Comparison of ENCODE assay signal across 10 mouse cellular contexts in the genomic region with DNA sequence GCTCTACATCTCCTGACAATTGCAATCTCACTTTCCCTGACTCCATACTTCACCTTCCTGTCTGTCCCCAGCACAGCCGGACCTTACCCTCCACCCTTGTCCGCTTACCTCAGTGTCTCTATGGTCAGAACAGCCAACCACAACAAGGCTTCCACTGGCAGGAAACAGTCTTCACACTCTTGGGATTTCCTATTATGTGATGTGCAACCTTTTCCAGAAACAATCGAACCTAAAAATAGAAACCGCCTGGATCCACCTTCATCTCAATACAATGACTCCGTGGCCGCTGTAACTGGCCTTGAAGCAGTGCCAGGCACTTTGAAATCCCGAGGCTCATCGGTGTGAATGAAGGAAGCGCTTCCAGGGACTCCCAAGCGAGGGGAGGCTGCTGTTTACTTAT.
DNase-seq lines count a peak whose midpoint lies in the region; ATAC-seq and TF ChIP-seq lines count a peak whose summit lies in the region.
"Had no signal": no experiment of that assay in that cellular context is flagged by ENCODE, and none has a peak within 500 bp of the region (broad histone marks: within the 10 kb centered on the region; RNA-seq: fewer than 3 reads in every experiment).

No protein-coding gene starts in this region.

- ATAC-seq in hindbrain, postnatal 0 days, result no peak
- no peak for ATAC-seq in hindbrain, embryonic 12.5 days (ENCODE audit: low FRiP score)
- peak; percentile 82 for ATAC-seq in lung, postnatal 0 days
- ATAC-seq: CD4-positive, CD25-positive, alpha-beta regulatory T cell, adult 4 months; forebrain, postnatal 0 days had no signal

- WGBS in hindbrain, postnatal 0 days, result 29% methylated on average over 10 of the region's 10 CpGs
- WGBS in hindbrain, embryonic 12.5 days, result 39% methylated on average over 10 of the region's 10 CpGs
- 24% methylated on average over 10 of the region's 10 CpGs for WGBS in lung, postnatal 0 days
- 31% methylated on average over 10 of the region's 10 CpGs for WGBS in thymus, adult 2 months

- no peak for TF ChIP-seq POLR2A in thymus, adult 2 months (IDR thresholded peaks at IDR 0.05; ENCODE audit: control insufficient read depth, extremely low read depth, insufficient read depth, low read length, poor library complexity)

- no peak overlapping the region for H3K9ac ChIP-seq in hindbrain, postnatal 0 days (replicated peaks; ENCODE audit: low read length)
- H3K9ac ChIP-seq in hindbrain, embryonic 12.5 days, result no peak overlapping the region
- no peak overlapping the region for H3K9ac ChIP-seq in lung, postnatal 0 days (replicated peaks; ENCODE audit: low read depth)
- H3K9ac ChIP-seq: forebrain, postnatal 0 days had no signal

- TF ChIP-seq CTCF in hindbrain, postnatal 0 days (IDR thresholded peaks at IDR 0.05; ENCODE audit: low read depth), result no peak
- no peak for TF ChIP-seq CTCF in lung, postnatal 0 days (IDR thresholded peaks at IDR 0.05)
- TF ChIP-seq CTCF in thymus, adult 2 months (IDR thresholded peaks at IDR 0.05; ENCODE audit: borderline replicate concordance, control insufficient read depth, extremely low read depth, insufficient read depth, low read length, poor library complexity), result no peak

- H3K27ac ChIP-seq in hindbrain, postnatal 0 days, result no peak overlapping the region
- no peak overlapping the region for H3K27ac ChIP-seq in hindbrain, embryonic 12.5 days
- H3K27ac ChIP-seq in lung, postnatal 0 days (ENCODE audit: low read length), result no peak overlapping the region
- no peak overlapping the region for H3K27ac ChIP-seq in thymus, adult 2 months (ENCODE audit: control insufficient read depth, insufficient read depth, low read length)

- no peaks in the 10 kb centered on the region for H3K4me1 ChIP-seq in hindbrain, postnatal 0 days (ENCODE audit: insufficient read depth, low read length)
- H3K4me1 ChIP-seq in hindbrain, embryonic 12.5 days, result peaks cover 3% of the 10 kb centered on the region; the same call in 1 of the 2 replicates
- H3K4me1 ChIP-seq in lung, postnatal 0 days (ENCODE audit: insufficient read depth, low read depth, low read length), result no peaks in the 10 kb centered on the region
- H3K4me1 ChIP-seq in thymus, adult 2 months (replicated peaks; ENCODE audit: control insufficient read depth, insufficient read depth, low read length), result no peaks in the 10 kb centered on the region

- H3K27me3 ChIP-seq in hindbrain, postnatal 0 days (ENCODE audit: insufficient read depth, low read length), result no peaks in the 10 kb centered on the region
- no peaks in the 10 kb centered on the region; the same call in 1 of the 2 replicates for H3K27me3 ChIP-seq in hindbrain, embryonic 12.5 days
- no peaks in the 10 kb centered on the region for H3K27me3 ChIP-seq in lung, postnatal 0 days (replicated peaks; ENCODE audit: insufficient read depth, low read length)
- H3K27me3 ChIP-seq in thymus, adult 2 months (ENCODE audit: control insufficient read depth, insufficient read depth, low read length), result no peaks in the 10 kb centered on the region

- no peak overlapping the region for H3K4me2 ChIP-seq in hindbrain, postnatal 0 days (ENCODE audit: low read depth, low read length)
- H3K4me2 ChIP-seq in hindbrain, embryonic 12.5 days (replicated peaks), result no peak overlapping the region
- no peak overlapping the region for H3K4me2 ChIP-seq in lung, postnatal 0 days (replicated peaks; ENCODE audit: low read depth, low read length)

- DNase-seq in hindbrain, postnatal 0 days (ENCODE audit: low spot score), result peak; percentile 15
- peak; percentile 58 for DNase-seq in adrenal gland, postnatal 25 days
- DNase-seq in heart, postnatal 10 days, result peak; percentile 66 to 67
- DNase-seq in lung, postnatal 0 days (ENCODE audit: low spot score), result peak; percentile 57
- DNase-seq in left cerebral cortex, postnatal 4 days, result no peak
- DNase-seq in layer of hippocampus, adult 8-10 months (ENCODE audit: low spot score in 2 of 2), result no peak
- no peak for DNase-seq in thymus, adult 2 months
- DNase-seq: forebrain, postnatal 0 days had no signal

- intact Hi-C loops in heart, postnatal 10 days (cut with DNase I), result loop anchor here (2.0 to 10.0 kb wide), 4 partner anchors 143 to 623 kb away; a partner anchor contains a TSS
- intact Hi-C loops in left cerebral cortex, postnatal 4 days (cut with DNase I), result loop anchor here (10.0 kb wide), 1 partner anchor 333 kb away; no protein-coding TSS in a partner anchor

- no peaks in the 10 kb centered on the region for H3K36me3 ChIP-seq in hindbrain, postnatal 0 days (ENCODE audit: insufficient read depth, low read length)
- H3K36me3 ChIP-seq in hindbrain, embryonic 12.5 days, result no peaks in the 10 kb centered on the region
- no peaks in the 10 kb centered on the region for H3K36me3 ChIP-seq in lung, postnatal 0 days (ENCODE audit: insufficient read depth, low read length)
- no peaks in the 10 kb centered on the region for H3K36me3 ChIP-seq in thymus, adult 2 months (ENCODE audit: control insufficient read depth, insufficient read depth, low read length)

- TF ChIP-seq EP300 in lung, postnatal 0 days (IDR thresholded peaks at IDR 0.05), result 0 out of 2 replicates have a peak, but pooled peaks have one; percentile 42

- no peaks in the 10 kb centered on the region for H3K9me3 ChIP-seq in hindbrain, postnatal 0 days (ENCODE audit: low read length)
- H3K9me3 ChIP-seq in hindbrain, embryonic 12.5 days (replicated peaks), result no peaks in the 10 kb centered on the region
- H3K9me3 ChIP-seq in lung, postnatal 0 days (ENCODE audit: low read length), result no peaks in the 10 kb centered on the region

- H3K4me3 ChIP-seq in hindbrain, postnatal 0 days (ENCODE audit: low read length), result no peak overlapping the region
- no peak overlapping the region for H3K4me3 ChIP-seq in hindbrain, embryonic 12.5 days
- H3K4me3 ChIP-seq in lung, postnatal 0 days (ENCODE audit: low read depth, low read length), result no peak overlapping the region
- no peak overlapping the region for H3K4me3 ChIP-seq in thymus, adult 2 months (ENCODE audit: control insufficient read depth, insufficient read depth, low read length)

Comparison
In these comparisons a context has a peak if more than half of its experiments do, and no peak if none do; other contexts are left out.
1. DNase-seq: peak in hindbrain, postnatal 0 days (single experiment), adrenal gland, postnatal 25 days (single experiment), heart, postnatal 10 days (2 of 2) and lung, postnatal 0 days (single experiment); none in left cerebral cortex, postnatal 4 days (single experiment), layer of hippocampus, adult 8-10 months (0 of 2) and thymus, adult 2 months (single experiment).